Mouse (Mus musculus) limb, embryonic 13.5 days (tissue): ENCODE measurements around the gene Xpnpep1. TPM values are rescaled to one million over a fixed set of nuclear protein-coding genes. Genes with fewer than 3 reads are reported as not detected.

Experiments used
- ATAC-seq: fragments of 200-750 bp; cut with Nextera tagmentation; 2 replicates; pipeline ENCODE4 v1.8.0; 2017; ENCODE audit warnings: low read depth, moderate number of reproducible peaks, moderate TSS enrichment; ENCODE audit not compliant: low FRiP score
- H3K27ac ChIP-seq: fragments of 300-500 bp; sonication (generic); 2 replicates; pipeline ENCODE4 v1.5.1; 2015; ENCODE audit warnings: inconsistent platforms, mild to moderate bottlenecking, moderate library complexity
- H3K27me3 ChIP-seq: fragments of 300-500 bp; sonication (generic); 2 replicates; pipeline ENCODE4 v1.6.1; 2015; ENCODE audit warnings: mild to moderate bottlenecking, inconsistent platforms
- H3K36me3 ChIP-seq: fragments of 300-500 bp; sonication (generic); 2 replicates; pipeline ENCODE4 v1.6.1; 2015; ENCODE audit warnings: inconsistent platforms, mild to moderate bottlenecking, moderate library complexity
- H3K4me1 ChIP-seq: fragments of 300-500 bp; sonication (generic); 2 replicates; pipeline ENCODE4 v1.6.1; 2015; ENCODE audit warnings: inconsistent platforms
- H3K4me2 ChIP-seq: fragments of 300-500 bp; sonication (generic); replicated peaks from 2 replicates; pipeline ENCODE4 v1.6.1; 2015; ENCODE audit warnings: inconsistent platforms, mild to moderate bottlenecking, moderate library complexity
- H3K4me3 ChIP-seq: fragments of 300-500 bp; sonication (generic); 2 replicates; pipeline ENCODE4 v1.5.1; 2015; ENCODE audit warnings: moderate library complexity, mild to moderate bottlenecking, inconsistent platforms
- H3K9ac ChIP-seq: fragments of 300-500 bp; sonication (generic); 2 replicates; pipeline ENCODE4 v1.6.1; 2015; ENCODE audit warnings: mild to moderate bottlenecking, inconsistent platforms
- H3K9me3 ChIP-seq: fragments of 300-500 bp; sonication (generic); 2 replicates; pipeline ENCODE4 v1.6.1; 2016; ENCODE audit warnings: inconsistent platforms
- WGBS: fragments of 180-500 bp; shearing (Covaris S2); methylation state at CpG from one replicate; pipeline ENCODE4 v1.1.7; 2015; 5-methylcytosine and 5-hydroxymethylcytosine counted together
- polyA plus RNA-seq: library from polyadenylated mRNA; unstranded; fragments of >200 nt; fragmentation: Nextera tagmentation; extraction: Ambion mirVana; gene quantifications from 2 replicates; pipeline ENCODE4 v1.2.1, GENCODE M21; 2015

Xpnpep1 gene
- polyA plus RNA-seq, 1 experiment from 2014 or later = 163 TPM

DNA sequence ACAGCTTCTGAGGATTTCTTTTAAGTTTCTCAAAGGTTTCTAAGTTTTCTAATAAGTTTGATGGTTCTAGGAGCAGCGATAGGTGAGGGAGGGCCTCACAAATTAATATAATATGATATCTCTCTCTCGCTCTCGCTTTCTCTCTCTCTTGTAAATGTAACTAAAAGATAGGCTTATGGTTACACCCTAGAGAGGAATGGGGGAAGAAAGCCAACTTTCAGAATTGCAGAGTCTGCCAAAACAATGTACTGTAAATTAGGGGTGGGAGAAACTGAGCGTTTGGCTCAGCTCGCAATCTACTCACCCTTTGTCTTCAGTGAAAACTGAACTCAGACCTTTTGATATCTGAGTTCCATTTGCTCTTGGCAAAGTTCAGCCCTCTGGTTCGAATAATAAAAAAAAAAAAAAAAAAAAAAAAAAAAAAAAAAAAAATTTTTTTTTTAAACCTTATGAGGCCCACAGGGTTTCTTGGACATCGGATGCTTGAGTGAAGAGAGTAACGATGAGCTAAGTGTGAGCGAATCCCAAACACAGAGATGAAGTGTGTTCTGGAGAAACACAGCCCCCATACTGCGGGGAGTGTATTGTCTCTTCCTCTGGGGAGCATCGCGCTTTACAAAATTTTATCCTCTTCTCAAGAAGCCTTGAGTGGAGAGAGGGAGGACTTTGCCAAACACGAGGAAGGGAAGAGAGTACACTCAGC is 3.6 kb upstream of the Xpnpep1 start:
- Histone ChIP-seq H3K27ac (no peak overlapping the region), H3K9me3 (0 out of 2 replicates have a peak, but pooled peaks cover 5% of the 10 kb centered on the region), H3K27me3 (no peaks in the 10 kb centered on the region), H3K4me3 (no peak overlapping the region), H3K4me2 (no peak overlapping the region), H3K9ac (no peak overlapping the region), H3K4me1 (0 out of 2 replicates have a peak, but pooled peaks cover 10% of the 10 kb centered on the region), H3K36me3 (no peaks in the 10 kb centered on the region)
- WGBS = 76% methylated on average over 13 of the region's 13 CpGs
- ATAC-seq = no peak

DNA sequence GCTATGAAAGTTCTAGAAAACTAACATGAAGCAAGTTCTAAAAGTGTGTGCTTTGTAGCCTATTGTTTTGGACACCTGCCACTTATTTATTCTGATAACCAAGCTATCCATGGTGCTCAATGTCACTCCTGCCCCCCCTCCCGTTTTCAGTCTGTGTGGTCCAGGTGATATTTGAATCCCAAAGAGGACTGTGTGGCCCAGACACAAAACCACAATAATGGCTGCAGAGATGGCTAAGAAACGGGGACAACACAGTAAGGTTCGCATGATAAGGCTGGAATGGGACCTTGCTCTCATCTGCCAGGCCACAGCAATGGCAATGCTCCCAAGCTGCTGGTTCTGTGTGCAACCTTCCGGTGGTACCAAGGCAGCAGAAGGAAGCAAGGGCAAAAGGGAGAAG is 1.6 kb upstream of the Xpnpep1 start:
- no peak overlapping the region for H3K27ac ChIP-seq
- 0 out of 2 replicates have a peak, but pooled peaks cover 5% of the 10 kb centered on the region for H3K9me3 ChIP-seq
- H3K9ac ChIP-seq = no peak overlapping the region
- H3K4me1 ChIP-seq = peaks cover 16% of the 10 kb centered on the region
- no peak overlapping the region for H3K4me2 ChIP-seq
- H3K27me3 ChIP-seq = no peaks in the 10 kb centered on the region
- H3K36me3 ChIP-seq = no peaks in the 10 kb centered on the region
- ATAC-seq = no peak
- no peak overlapping the region for H3K4me3 ChIP-seq
- 76% methylated on average over 4 of the region's 4 CpGs for WGBS

DNA sequence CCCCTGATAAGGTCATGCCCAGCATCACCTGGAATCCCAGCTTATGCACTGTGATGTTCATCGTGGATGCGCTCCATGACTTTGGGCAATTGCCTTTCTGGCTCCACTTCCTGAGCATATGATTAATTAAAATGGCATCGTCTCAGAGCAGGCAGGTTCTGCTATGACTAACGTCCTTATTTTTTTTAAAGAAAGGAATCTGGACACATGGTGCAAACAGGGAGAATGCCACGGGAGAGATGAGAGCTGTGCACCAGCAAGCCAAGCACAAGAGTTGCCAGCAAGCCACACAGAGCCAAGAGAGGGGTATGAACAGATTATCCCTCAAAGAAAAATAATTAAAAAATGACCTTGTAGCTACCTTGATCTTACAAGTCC is 1.1 kb upstream of the Xpnpep1 start:
- no peak overlapping the region for H3K4me3 ChIP-seq
- no peak overlapping the region for H3K4me2 ChIP-seq
- 0 out of 2 replicates have a peak, but pooled peaks cover under 1% of the 10 kb centered on the region for H3K9me3 ChIP-seq
- no peaks in the 10 kb centered on the region for H3K36me3 ChIP-seq
- WGBS = 75% methylated on average over 5 of the region's 5 CpGs
- H3K9ac ChIP-seq = no peak overlapping the region
- peaks cover 16% of the 10 kb centered on the region for H3K4me1 ChIP-seq
- ATAC-seq = no peak
- H3K27me3 ChIP-seq = no peaks in the 10 kb centered on the region
- H3K27ac ChIP-seq = no peak overlapping the region

DNA sequence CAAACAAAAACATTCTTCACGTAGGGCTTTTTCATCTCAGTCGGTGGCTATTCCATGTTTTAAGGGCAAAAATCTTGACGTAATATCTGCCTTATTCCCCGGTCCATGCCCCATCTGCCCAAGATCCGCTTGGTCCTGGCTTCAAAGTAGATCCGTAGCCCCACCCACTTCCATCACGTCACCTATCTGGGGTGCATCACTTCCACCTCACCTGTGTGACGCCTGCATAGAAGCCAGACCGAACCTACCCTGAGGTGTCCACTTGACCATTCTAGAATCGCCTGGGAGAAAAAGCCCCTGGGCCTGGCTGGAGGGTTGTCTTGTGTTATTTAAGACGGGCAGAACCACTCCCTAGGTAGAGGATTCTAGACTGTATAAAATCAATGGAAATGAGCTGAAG is 924 bp downstream of the Xpnpep1 start:
- peak overlapping the region; percentile 85 for H3K4me2 ChIP-seq
- peak; percentile 7; the same call in 1 of the 2 replicates for ATAC-seq
- H3K4me3 ChIP-seq = peak overlapping the region; percentile 95
- H3K27ac ChIP-seq = peak overlapping the region; percentile 67; the same call in 1 of the 2 replicates
- H3K9ac ChIP-seq = peak overlapping the region; percentile 48
- 36% methylated on average over 11 of the region's 11 CpGs for WGBS
- H3K36me3 ChIP-seq = no peaks in the 10 kb centered on the region
- H3K9me3 ChIP-seq = no peaks in the 10 kb centered on the region
- H3K4me1 ChIP-seq = peaks cover 16% of the 10 kb centered on the region
- H3K27me3 ChIP-seq = no peaks in the 10 kb centered on the region

GRCm38 (mm10) chr19:53038435-53038938 is 1.5 kb downstream of the Xpnpep1 start:
- ATAC-seq = peak; percentile 98
- Histone ChIP-seq H3K9me3 (no peaks in the 10 kb centered on the region), H3K4me3 (peak overlapping the region; percentile 95), H3K9ac (peak overlapping the region; percentile 96), H3K27me3 (no peaks in the 10 kb centered on the region), H3K4me2 (peak overlapping the region; percentile 85), H3K36me3 (no peaks in the 10 kb centered on the region), H3K4me1 (peaks cover 16% of the 10 kb centered on the region), H3K27ac (peak overlapping the region; percentile 83)
- under 1% methylated on average over 39 of the region's 39 CpGs for WGBS

DNA sequence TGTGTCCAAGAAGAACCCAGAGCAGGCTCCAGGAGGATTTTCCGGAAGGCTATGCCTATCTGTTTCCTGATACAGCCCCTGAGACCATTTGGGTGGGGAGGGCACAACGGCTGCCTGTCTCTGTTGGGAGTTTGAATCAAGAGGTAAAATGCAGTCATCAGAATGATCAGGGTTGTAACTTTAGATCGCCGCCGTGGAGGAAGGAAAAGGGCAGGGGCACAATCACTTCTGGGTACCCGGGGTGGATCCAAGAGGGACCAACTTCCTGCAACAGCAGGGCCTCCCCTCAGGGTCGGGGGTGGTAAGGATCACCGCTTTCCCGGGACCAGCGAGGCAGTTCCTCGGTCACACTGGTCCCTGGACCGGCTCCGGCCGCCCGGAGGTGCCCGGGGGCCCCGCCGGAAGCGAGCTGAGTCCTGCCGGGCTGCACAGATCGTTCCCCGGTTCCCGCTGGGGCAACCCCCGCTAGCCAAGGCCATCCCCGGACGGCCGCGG is 2.0 kb downstream of the Xpnpep1 start:
- peak overlapping the region; percentile 96 for H3K9ac ChIP-seq
- no peaks in the 10 kb centered on the region for H3K9me3 ChIP-seq
- peak overlapping the region; percentile 83 for H3K27ac ChIP-seq
- H3K4me1 ChIP-seq = peaks cover 16% of the 10 kb centered on the region
- H3K27me3 ChIP-seq = no peaks in the 10 kb centered on the region
- H3K36me3 ChIP-seq = no peaks in the 10 kb centered on the region
- H3K4me3 ChIP-seq = peak overlapping the region; percentile 95
- ATAC-seq = no peak; the same call in 1 of the 2 replicates
- WGBS = under 1% methylated on average over 27 of the region's 28 CpGs
- peak overlapping the region; percentile 85 for H3K4me2 ChIP-seq

DNA sequence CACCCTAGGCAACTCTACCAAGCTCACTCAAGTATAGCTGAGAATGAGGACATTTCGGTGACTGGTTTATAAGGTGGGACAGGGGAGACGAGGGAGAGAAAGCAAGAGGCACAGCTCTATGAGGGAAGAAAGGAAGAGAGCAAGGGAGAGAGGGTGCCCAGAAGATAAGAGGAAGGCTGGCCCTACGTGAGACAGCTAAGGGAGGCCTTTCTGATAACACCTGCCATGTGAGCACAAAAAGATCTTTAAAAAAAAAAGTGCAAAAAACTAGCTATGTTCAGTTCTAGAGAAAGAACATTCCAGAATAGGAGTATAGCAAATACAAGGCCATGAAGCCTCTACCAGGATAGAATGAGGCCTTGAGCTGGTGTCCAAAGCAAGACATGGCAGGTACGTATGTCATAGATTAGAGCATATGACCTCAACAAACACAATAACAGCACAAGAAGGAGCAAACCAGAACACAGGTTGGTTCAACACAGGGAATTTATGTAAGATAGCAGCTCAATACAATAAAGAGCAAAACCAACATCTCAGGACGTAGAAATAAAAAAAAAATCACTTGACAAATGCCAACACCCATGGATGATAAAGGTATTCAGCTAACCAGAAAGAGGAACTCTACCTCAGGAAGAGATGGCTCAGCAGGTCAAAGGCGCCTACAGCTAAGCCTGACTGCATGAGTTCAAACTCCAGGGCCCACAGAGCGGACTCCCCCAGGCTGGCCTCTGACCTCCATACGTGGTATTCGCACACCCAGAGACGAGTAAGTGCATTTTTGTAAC is 6.7 kb downstream of the Xpnpep1 start:
- H3K9ac ChIP-seq = no peak overlapping the region
- no peak overlapping the region for H3K27ac ChIP-seq
- WGBS = 89% methylated on average over 10 of the region's 10 CpGs
- H3K4me2 ChIP-seq = no peak overlapping the region
- H3K27me3 ChIP-seq = no peaks in the 10 kb centered on the region
- H3K4me1 ChIP-seq = peaks cover 11% of the 10 kb centered on the region
- H3K36me3 ChIP-seq = peaks cover 29% of the 10 kb centered on the region
- no peak overlapping the region for H3K4me3 ChIP-seq
- no peak for ATAC-seq
- no peaks in the 10 kb centered on the region for H3K9me3 ChIP-seq

- Histone ChIP-seq H3K9me3 (no peaks in the 10 kb centered on the region), H3K4me1 (peaks cover 10% of the 10 kb centered on the region), H3K27ac (no peak overlapping the region), H3K36me3 (peaks cover 36% of the 10 kb centered on the region), H3K4me2 (no peak overlapping the region), H3K27me3 (no peaks in the 10 kb centered on the region), H3K9ac (no peak overlapping the region), H3K4me3 (no peak overlapping the region)
- no peak for ATAC-seq
- WGBS = 78% methylated on average over 3 of the region's 3 CpGs
These were observed 7.4 kb downstream of the Xpnpep1 start for GRCm38 (mm10) chr19:53032647-53033046.

- no peak overlapping the region for H3K27ac ChIP-seq
- H3K36me3 ChIP-seq = peaks cover 43% of the 10 kb centered on the region
- 77% methylated on average over 8 of the region's 8 CpGs for WGBS
- H3K4me1 ChIP-seq = peaks cover 3% of the 10 kb centered on the region
- ATAC-seq = no peak
- H3K4me2 ChIP-seq = no peak overlapping the region
- H3K9ac ChIP-seq = no peak overlapping the region
- H3K27me3 ChIP-seq = no peaks in the 10 kb centered on the region
- no peaks in the 10 kb centered on the region for H3K9me3 ChIP-seq
- H3K4me3 ChIP-seq = no peak overlapping the region
These were observed 8.1 kb downstream of the Xpnpep1 start for GRCm38 (mm10) chr19:53031957-53032371.

DNA sequence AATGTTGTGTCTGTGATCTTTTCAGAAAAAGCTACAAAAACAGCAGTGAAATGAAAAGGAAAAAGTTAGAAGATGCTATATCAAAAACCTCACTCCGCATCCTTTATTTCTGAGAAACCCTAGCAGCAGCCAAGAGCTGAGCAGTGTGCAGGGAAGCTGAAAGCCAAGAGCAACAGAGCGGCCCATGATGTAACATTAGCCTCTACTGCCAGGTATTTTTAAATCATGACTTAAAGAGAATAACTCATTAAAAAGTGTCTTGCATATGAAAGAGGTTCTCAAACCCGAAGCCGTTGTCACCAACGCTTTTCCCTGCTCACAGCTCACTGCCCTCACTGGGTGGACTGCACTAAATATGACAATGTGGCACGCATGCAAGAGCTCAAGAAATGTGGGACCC is 9.7 kb downstream of the Xpnpep1 start:
- Histone ChIP-seq H3K4me2 (no peak overlapping the region), H3K4me1 (no peaks in the 10 kb centered on the region), H3K4me3 (no peak overlapping the region), H3K27ac (no peak overlapping the region), H3K36me3 (peaks cover 57% of the 10 kb centered on the region), H3K27me3 (no peaks in the 10 kb centered on the region), H3K9me3 (no peaks in the 10 kb centered on the region), H3K9ac (no peak overlapping the region)
- ATAC-seq = no peak
- WGBS = 93% methylated on average over 6 of the region's 6 CpGs

- Histone ChIP-seq H3K9me3 (no peaks in the 10 kb centered on the region), H3K27ac (no peak overlapping the region), H3K4me1 (no peaks in the 10 kb centered on the region), H3K9ac (no peak overlapping the region), H3K27me3 (no peaks in the 10 kb centered on the region), H3K4me2 (no peak overlapping the region), H3K36me3 (peaks cover 62% of the 10 kb centered on the region), H3K4me3 (no peak overlapping the region)
- WGBS = 97% methylated on average over 5 of the region's 5 CpGs
- no peak for ATAC-seq
These were observed 10.3 kb downstream of the Xpnpep1 start for GRCm38 (mm10) chr19:53029686-53030085.

DNA sequence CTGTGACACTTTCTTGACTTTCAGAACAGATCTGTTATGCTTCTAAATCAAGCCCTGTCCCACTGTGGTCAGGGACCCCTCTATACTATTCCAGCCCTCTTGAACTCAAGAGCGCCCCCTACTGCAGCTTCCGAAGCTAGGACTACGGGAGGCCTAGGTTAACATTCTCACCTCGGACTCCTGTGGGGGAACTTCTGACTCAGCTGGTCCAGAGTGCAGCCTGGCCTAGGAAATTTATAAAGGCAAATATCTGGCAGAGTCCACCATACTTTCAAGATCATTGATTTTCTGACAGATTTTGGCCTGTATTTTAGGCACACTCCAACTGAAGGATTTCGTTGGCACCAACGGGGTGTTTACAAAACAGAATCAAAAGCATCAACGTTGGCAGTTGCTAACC is 11.0 kb downstream of the Xpnpep1 start:
- Histone ChIP-seq H3K4me2 (no peak overlapping the region), H3K36me3 (peaks cover 69% of the 10 kb centered on the region), H3K4me1 (no peaks in the 10 kb centered on the region), H3K27ac (no peak overlapping the region), H3K9me3 (no peaks in the 10 kb centered on the region), H3K27me3 (no peaks in the 10 kb centered on the region), H3K4me3 (no peak overlapping the region), H3K9ac (no peak overlapping the region)
- WGBS = 87% methylated on average over 7 of the region's 7 CpGs
- no peak for ATAC-seq
